Mouse (Mus musculus): ENCODE results near the gene Fam81a. TPM values are rescaled to one million over a fixed set of nuclear protein-coding genes. Genes with fewer than 3 reads are reported as not detected.

The Fam81a gene
- 3.2 and 4.1 TPM in 2 replicates for polyA plus RNA-seq (2016; fragmentation: Nextera tagmentation; extraction: Ambion mirVana)

DNA sequence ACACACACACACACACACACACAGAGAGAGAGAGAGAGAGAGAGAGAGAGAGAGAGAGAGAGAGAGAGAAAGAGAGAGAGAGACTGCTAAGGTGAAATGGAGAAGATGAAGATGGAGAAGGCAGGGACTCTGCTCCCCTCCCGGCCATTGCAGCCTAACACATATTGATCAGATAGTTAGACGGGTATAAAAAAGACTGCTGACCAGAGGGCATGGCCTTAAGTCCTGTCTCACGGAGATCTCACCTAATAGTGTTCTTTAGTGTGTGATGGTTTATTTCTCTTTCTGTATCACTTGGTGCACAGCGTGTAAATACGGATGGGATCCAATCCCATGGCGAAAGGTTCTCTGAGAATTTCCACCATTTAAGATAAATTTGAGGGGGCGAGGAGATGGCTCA lies at the start of gene Fam81a:
Gene Fam81a, minus strand, starts transcription at position 101 of the 400 bp plus-strand sequence.
- Histone ChIP-seq H3K4me2 (replicated peaks) (peak within 1 kb of the TSS; percentile 96), H3K4me3 (peak within 1 kb of the TSS; percentile 66), H3K27me3 (peaks cover 38% of the 10 kb centered on the region), H3K4me1 (peaks cover 14% of the 10 kb centered on the region; the same call in 1 of the 2 replicates), H3K36me3 (no peaks in the 10 kb centered on the region), H3K9me3 (no peaks in the 10 kb centered on the region), H3K9ac (peak within 1 kb of the TSS; percentile 60), H3K27ac (no peak within 1 kb of the TSS)
- no peak for ATAC-seq (ENCODE audit: insufficient number of reproducible peaks, insufficient read depth, low FRiP score, low TSS enrichment)
- 66% methylated on average over 7 of the region's 7 CpGs for WGBS

DNA sequence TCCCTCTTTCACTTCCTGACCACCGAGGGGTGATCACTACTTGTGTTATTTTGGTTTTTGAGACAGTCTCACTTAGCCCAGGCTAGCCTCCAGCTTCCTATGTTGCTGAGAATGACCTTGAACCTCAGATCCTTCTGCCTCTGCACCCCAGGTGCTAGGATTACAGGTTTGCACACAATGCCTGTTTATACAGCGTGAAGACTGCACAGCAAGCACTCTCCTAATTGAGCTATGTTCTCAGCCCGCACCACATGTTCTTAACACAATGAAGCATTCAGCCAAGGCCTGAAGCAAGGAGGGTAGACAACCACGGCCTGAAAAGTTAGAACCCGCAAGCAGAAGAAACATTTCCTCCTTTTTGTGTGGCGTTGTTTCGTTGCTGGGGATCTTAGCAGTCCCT lies 40.3 kb upstream of the Fam81a start:
- H3K9me3 ChIP-seq, result no peaks in the 10 kb centered on the region
- no peaks in the 10 kb centered on the region for H3K4me1 ChIP-seq
- no peaks in the 10 kb centered on the region for H3K27me3 ChIP-seq
- H3K4me2 ChIP-seq (replicated peaks), result no peak overlapping the region
- H3K9ac ChIP-seq, result no peak overlapping the region
- H3K4me3 ChIP-seq, result no peak overlapping the region
- 35% methylated on average over 7 of the region's 7 CpGs for WGBS
- H3K27ac ChIP-seq, result no peak overlapping the region
- H3K36me3 ChIP-seq, result no peaks in the 10 kb centered on the region
- no peak for ATAC-seq (ENCODE audit: insufficient number of reproducible peaks, insufficient read depth, low FRiP score, low TSS enrichment)

DNA sequence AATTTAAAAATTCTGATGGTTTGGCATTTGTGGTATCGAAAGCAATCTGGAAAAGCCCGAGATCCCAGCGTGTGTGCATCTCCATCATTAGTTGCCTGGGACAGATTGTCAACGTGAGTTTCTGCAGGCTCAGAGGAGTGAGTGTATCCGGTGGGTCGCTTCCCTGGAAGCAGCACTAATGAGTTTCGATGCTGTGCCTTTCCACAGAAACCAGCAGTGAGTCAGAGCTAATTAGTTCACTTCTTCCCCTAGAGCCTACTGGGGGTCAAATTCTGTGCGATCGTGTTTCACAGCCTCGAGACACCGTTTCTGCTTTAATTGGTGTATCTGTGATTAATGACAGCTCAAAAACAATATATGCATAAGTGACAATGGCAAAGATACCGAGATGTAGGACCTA lies 39.4 kb upstream of the Fam81a start:
- Histone ChIP-seq H3K9me3 (no peaks in the 10 kb centered on the region), H3K9ac (no peak overlapping the region), H3K4me2 (replicated peaks) (no peak overlapping the region), H3K36me3 (no peaks in the 10 kb centered on the region), H3K4me3 (no peak overlapping the region), H3K27me3 (no peaks in the 10 kb centered on the region), H3K4me1 (no peaks in the 10 kb centered on the region), H3K27ac (no peak overlapping the region)
- no peak for ATAC-seq (ENCODE audit: insufficient number of reproducible peaks, insufficient read depth, low FRiP score, low TSS enrichment)
- 45% methylated on average over 12 of the region's 12 CpGs for WGBS

DNA sequence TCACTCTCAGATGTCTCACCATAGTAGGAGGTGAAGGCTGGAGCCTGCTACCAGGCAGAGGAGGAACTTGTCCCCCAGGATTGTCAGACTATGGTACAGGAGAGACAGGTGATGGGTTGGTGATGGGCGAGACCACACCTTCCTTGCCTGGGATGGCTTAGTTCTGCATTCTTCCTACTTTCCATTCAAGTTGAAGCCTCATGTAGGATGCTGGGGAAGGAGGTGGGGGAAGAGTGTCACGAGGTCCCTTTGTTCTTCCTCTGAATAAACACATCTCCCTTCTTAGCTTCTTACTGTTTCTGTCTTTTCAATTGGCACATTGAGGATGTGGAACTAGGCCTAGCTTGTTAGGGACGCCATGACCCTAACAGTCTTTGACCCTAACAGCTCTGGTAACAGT lies 33.9 kb upstream of the Fam81a start:
- H3K27ac ChIP-seq, result no peak overlapping the region
- 76% methylated on average over 3 of the region's 3 CpGs for WGBS

DNA sequence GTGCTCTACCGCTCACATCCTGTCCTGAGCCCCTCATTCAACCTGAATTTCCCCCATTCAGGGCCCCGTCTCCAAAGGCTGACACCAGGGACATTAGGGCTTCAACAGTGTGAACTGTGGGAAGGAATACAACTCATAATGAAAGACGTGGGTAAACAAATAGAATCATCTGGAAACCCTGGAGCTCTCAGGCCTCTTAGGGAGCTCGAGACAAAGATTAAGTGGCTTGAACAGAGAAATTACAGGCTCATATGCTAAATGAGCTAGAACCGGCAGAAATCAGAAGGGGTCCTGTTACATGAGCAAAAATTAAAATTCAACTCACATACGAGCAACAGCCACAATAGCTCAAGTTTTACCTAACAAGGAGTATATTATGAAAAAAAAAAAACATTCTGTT lies 32.5 kb upstream of the Fam81a start:
- no peak for ATAC-seq (ENCODE audit: insufficient number of reproducible peaks, insufficient read depth, low FRiP score, low TSS enrichment)
- H3K27ac ChIP-seq, result no peak overlapping the region
- no peak overlapping the region for H3K4me3 ChIP-seq
- H3K27me3 ChIP-seq, result no peaks in the 10 kb centered on the region
- no peak overlapping the region for H3K4me2 ChIP-seq (replicated peaks)
- WGBS, result 31% methylated on average over 6 of the region's 6 CpGs
- H3K36me3 ChIP-seq, result no peaks in the 10 kb centered on the region
- no peaks in the 10 kb centered on the region for H3K9me3 ChIP-seq
- peaks cover 11% of the 10 kb centered on the region for H3K4me1 ChIP-seq
- H3K9ac ChIP-seq, result no peak overlapping the region

More for the DNA sequence above, 33.9 kb upstream of the Fam81a start:
- Histone ChIP-seq H3K9ac (no peak overlapping the region), H3K4me1 (peaks cover 11% of the 10 kb centered on the region), H3K36me3 (no peaks in the 10 kb centered on the region), H3K27me3 (no peaks in the 10 kb centered on the region), H3K4me3 (no peak overlapping the region), H3K4me2 (replicated peaks) (no peak overlapping the region), H3K9me3 (no peaks in the 10 kb centered on the region)
- ATAC-seq (ENCODE audit: insufficient number of reproducible peaks, insufficient read depth, low FRiP score, low TSS enrichment), result no peak

DNA sequence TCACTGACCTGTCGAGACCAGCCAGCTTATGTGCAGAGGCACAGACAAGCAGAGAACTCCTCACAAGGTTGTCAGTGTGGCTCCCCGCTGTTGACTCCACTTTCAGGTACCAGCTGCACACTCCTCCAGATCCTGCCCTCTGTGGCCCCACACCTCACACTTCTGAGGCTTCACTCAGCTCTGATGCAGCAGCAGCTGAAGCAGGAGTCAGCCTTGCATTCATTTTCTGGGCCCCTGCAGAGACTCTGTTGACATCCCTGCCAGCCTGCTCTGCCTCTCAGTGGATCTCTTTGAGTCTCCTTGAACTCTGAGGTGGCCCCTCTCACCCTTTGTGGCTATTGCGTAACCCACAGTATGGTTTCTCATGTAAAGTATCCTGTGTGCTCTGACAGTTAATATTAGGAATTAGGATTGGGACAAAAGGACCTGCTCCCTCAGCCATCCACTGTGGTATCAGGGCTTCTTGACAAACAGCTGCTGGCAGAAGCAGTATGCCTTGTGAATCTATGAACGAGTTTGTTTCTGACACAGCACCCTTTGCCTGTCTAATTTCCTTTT lies 32.0 kb upstream of the Fam81a start:
- Histone ChIP-seq H3K4me2 (replicated peaks) (no peak overlapping the region), H3K4me1 (peaks cover 11% of the 10 kb centered on the region), H3K4me3 (no peak overlapping the region), H3K36me3 (no peaks in the 10 kb centered on the region), H3K27me3 (no peaks in the 10 kb centered on the region), H3K27ac (no peak overlapping the region), H3K9me3 (no peaks in the 10 kb centered on the region), H3K9ac (no peak overlapping the region)
- ATAC-seq (ENCODE audit: insufficient number of reproducible peaks, insufficient read depth, low FRiP score, low TSS enrichment), result no peak
- WGBS, result 50% methylated on average over 4 of the region's 4 CpGs

DNA sequence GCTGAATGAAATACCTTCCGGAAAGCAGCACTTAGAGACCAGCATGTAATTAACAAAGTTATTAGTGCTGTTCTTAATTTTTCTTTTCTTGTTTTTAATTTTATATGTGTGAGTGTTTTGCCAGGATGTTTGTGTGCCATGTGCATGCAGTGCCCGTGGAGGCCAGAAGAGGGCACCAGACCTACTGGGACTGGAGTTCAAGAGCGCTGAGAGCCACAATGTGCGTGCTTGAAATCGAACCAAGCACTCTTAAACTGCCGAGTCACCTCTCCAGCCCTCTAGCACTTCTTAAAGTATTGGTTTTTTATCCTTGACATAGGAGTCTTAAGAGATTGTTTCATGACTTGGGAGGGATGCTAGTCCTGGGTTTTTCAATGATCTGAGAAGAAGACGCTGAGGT lies 26.6 kb upstream of the Fam81a start:
- no peak for ATAC-seq (ENCODE audit: insufficient number of reproducible peaks, insufficient read depth, low FRiP score, low TSS enrichment)
- H3K27me3 ChIP-seq, result no peaks in the 10 kb centered on the region
- H3K9me3 ChIP-seq, result no peaks in the 10 kb centered on the region
- no peak overlapping the region for H3K4me2 ChIP-seq (replicated peaks)
- peaks cover under 1% of the 10 kb centered on the region; the same call in 1 of the 2 replicates for H3K4me1 ChIP-seq
- WGBS, result 86% methylated on average over 7 of the region's 7 CpGs
- no peak overlapping the region for H3K9ac ChIP-seq
- H3K27ac ChIP-seq, result no peak overlapping the region
- no peaks in the 10 kb centered on the region for H3K36me3 ChIP-seq
- H3K4me3 ChIP-seq, result no peak overlapping the region

DNA sequence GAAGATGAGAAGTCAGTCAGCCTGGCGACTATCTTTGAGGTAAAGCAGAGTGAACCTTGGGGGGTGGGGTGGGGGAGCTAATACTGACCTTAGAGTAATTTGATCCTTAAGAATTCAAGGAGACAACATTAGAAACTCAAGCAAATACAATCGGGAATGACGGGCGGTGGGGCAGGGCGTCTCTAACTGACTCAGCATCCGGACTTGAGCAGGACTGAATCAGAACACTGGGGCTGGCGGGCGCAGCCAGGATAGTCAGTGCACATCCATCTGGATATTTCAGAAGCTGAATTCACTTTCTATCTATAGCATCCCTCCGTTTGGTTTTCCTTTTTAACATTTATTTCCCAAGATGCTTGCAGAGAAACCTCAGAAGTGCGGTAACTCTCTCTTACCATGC lies 17.7 kb upstream of the Fam81a start:
- no peaks in the 10 kb centered on the region for H3K27me3 ChIP-seq
- H3K9ac ChIP-seq, result no peak overlapping the region
- H3K4me2 ChIP-seq (replicated peaks), result no peak overlapping the region
- H3K4me3 ChIP-seq, result no peak overlapping the region
- H3K27ac ChIP-seq, result no peak overlapping the region
- no peak for ATAC-seq (ENCODE audit: insufficient number of reproducible peaks, insufficient read depth, low FRiP score, low TSS enrichment)
- no peaks in the 10 kb centered on the region for H3K36me3 ChIP-seq
- 69% methylated on average over 10 of the region's 10 CpGs for WGBS
- no peaks in the 10 kb centered on the region for H3K9me3 ChIP-seq
- H3K4me1 ChIP-seq, result no peaks in the 10 kb centered on the region

DNA sequence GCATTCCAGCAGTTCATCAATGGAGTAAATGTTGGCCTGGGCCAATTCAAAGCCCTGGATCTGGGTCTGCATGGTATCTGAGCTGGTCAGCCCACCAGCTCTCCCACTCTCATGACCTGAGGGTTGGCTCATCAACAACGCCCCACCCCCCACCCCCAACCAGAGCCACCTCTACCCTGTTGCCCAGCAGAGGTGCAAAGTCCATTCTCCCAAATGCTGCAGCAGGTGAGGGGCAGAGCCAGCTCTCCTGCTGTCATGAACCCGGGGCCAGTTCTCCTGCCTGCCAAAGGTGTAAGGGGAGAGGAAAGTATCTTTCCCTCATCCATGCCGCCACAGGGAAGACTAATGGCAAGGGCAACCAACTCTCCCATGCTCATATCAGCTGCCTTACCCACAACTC lies 5.3 kb upstream of the Fam81a start:
- Histone ChIP-seq H3K4me2 (replicated peaks) (no peak overlapping the region), H3K9ac (no peak overlapping the region), H3K4me3 (no peak overlapping the region), H3K27me3 (peaks cover 8% of the 10 kb centered on the region), H3K4me1 (no peaks in the 10 kb centered on the region), H3K9me3 (no peaks in the 10 kb centered on the region), H3K36me3 (no peaks in the 10 kb centered on the region), H3K27ac (no peak overlapping the region)
- WGBS, result 70% methylated on average over 3 of the region's 3 CpGs
- no peak for ATAC-seq (ENCODE audit: insufficient number of reproducible peaks, insufficient read depth, low FRiP score, low TSS enrichment)

DNA sequence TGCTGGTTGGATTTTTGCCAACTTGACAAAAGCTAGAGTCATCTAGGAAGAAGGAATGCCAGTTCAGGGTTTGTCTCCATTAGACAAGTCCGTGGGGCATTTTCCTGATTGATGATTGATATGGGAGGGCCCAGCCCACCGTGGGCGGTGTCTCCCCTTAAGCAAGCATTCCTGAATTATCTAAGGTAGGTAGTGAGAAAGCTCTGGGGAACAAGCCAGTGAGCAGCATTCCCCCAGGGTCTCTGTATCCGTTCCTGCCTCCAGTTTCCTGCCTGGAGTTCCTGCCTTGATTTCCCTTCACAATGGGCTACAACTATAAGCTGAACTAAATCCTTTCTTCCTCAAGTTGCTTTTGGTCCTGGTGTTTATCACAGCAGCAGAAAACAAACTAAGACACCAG lies 3.1 kb upstream of the Fam81a start:
- Histone ChIP-seq H3K27ac (no peak overlapping the region), H3K4me1 (peaks cover 9% of the 10 kb centered on the region; the same call in 1 of the 2 replicates), H3K9me3 (no peaks in the 10 kb centered on the region), H3K9ac (no peak overlapping the region), H3K36me3 (no peaks in the 10 kb centered on the region), H3K4me3 (no peak overlapping the region), H3K4me2 (replicated peaks) (no peak overlapping the region), H3K27me3 (peaks cover 28% of the 10 kb centered on the region)
- 78% methylated on average over 4 of the region's 4 CpGs for WGBS
- ATAC-seq (ENCODE audit: insufficient number of reproducible peaks, insufficient read depth, low FRiP score, low TSS enrichment), result no peak

DNA sequence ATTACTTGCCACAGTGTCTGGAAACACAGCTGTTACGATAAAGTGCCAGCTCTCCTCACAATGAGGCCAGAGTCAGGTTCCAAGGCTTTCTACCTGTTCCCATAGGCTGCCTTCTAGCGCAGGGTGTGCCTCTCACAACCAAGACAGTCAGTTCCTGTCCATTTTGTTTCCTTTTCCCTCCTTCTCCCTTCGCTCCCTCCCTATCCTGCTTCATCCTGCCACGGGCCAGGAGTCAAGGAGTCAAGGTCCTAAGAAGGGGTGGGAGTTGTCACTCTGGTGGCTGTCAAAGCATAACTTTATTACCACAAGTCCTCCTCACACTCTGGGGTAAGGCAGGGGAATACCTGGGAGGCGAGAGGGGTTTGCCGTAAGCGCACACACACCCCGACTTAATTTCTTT lies 966 bp upstream of the Fam81a start:
- no peak for ATAC-seq (ENCODE audit: insufficient number of reproducible peaks, insufficient read depth, low FRiP score, low TSS enrichment)
- no peak overlapping the region for H3K9ac ChIP-seq
- H3K27ac ChIP-seq, result no peak overlapping the region
- WGBS, result 63% methylated on average over 8 of the region's 8 CpGs
- H3K36me3 ChIP-seq, result no peaks in the 10 kb centered on the region
- peaks cover 14% of the 10 kb centered on the region; the same call in 1 of the 2 replicates for H3K4me1 ChIP-seq
- no peak overlapping the region for H3K4me3 ChIP-seq
- no peak overlapping the region for H3K4me2 ChIP-seq (replicated peaks)
- no peaks in the 10 kb centered on the region for H3K9me3 ChIP-seq
- H3K27me3 ChIP-seq, result peaks cover 33% of the 10 kb centered on the region

DNA sequence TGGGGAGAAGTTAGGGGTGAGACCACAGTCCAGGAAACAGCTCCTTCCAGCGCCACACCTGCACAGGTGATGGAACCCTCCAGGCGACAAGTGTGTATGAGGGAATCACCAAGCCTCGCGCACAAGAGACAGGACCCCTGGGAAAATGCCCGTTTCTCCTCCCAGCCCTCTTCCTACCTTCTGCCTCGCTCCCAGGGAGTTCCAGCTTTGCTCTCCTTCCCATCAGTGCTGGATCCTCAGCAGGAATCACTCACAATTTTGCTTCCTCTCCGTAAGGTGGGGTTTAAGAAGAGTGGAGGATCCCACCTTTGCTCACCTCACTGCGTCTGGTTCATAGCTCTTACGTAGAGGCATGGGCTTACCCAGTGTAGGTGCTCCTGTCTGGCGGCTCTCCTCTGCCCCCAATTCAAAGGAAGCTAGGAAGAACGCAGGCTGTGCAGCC lies 454 bp downstream of the Fam81a start:
- Histone ChIP-seq H3K4me1 (peaks cover 14% of the 10 kb centered on the region; the same call in 1 of the 2 replicates), H3K27ac (no peak overlapping the region), H3K9me3 (no peaks in the 10 kb centered on the region), H3K27me3 (peaks cover 40% of the 10 kb centered on the region), H3K9ac (no peak overlapping the region), H3K36me3 (no peaks in the 10 kb centered on the region), H3K4me3 (peak overlapping the region; percentile 66), H3K4me2 (replicated peaks) (peak overlapping the region; percentile 96)
- WGBS, result 4% methylated on average over 11 of the region's 11 CpGs
- ATAC-seq (ENCODE audit: insufficient number of reproducible peaks, insufficient read depth, low FRiP score, low TSS enrichment), result no peak
